Mouse (Mus musculus): ENCODE results near the gene Zscan2.
A peak's percentile ranks its signal among the peaks of the same experiment; 100 is the strongest.

The Zscan2 gene

GRCm38 (mm10) chr7:80843910-80844640, 16.6 kb upstream of the Zscan2 start:
- DNase-seq (ENCODE audit: low spot score), result no peak

GRCm38 (mm10) chr7:80844691-80845090, 16.0 kb upstream of the Zscan2 start:
- no peak for DNase-seq (ENCODE audit: low spot score)

GRCm38 (mm10) chr7:80845621-80846279, 15.0 kb upstream of the Zscan2 start:
- DNase-seq (ENCODE audit: low spot score), result no peak

- no peak for DNase-seq (ENCODE audit: low spot score)
Observed at GRCm38 (mm10) chr7:80846280-80846678, 14.4 kb upstream of the Zscan2 start.

GRCm38 (mm10) chr7:80846709-80847108, 14.0 kb upstream of the Zscan2 start:
- no peak for DNase-seq (ENCODE audit: low spot score)

- DNase-seq (ENCODE audit: low spot score), result no peak
Observed at GRCm38 (mm10) chr7:80849267-80849666, 11.5 kb upstream of the Zscan2 start.

GRCm38 (mm10) chr7:80849710-80850109, 11.0 kb upstream of the Zscan2 start:
- DNase-seq (ENCODE audit: low spot score), result peak; percentile 84

GRCm38 (mm10) chr7:80850520-80850919, 10.2 kb upstream of the Zscan2 start:
- no peak for DNase-seq (ENCODE audit: low spot score)

- no peak for DNase-seq (ENCODE audit: low spot score)
Observed at GRCm38 (mm10) chr7:80853218-80853617, 7.5 kb upstream of the Zscan2 start.

- DNase-seq (ENCODE audit: low spot score), result no peak
Observed at GRCm38 (mm10) chr7:80855316-80855715, 5.4 kb upstream of the Zscan2 start.

GRCm38 (mm10) chr7:80857181-80857580, 3.5 kb upstream of the Zscan2 start:
- DNase-seq (ENCODE audit: low spot score), result peak; percentile 90

GRCm38 (mm10) chr7:80860227-80860626, 493 bp upstream of the Zscan2 start:
- DNase-seq (ENCODE audit: low spot score), result peak; percentile 64

GRCm38 (mm10) chr7:80862475-80862874, 1.8 kb downstream of the Zscan2 start:
- no peak for DNase-seq (ENCODE audit: low spot score)

- no peak for DNase-seq (ENCODE audit: low spot score)
Observed at GRCm38 (mm10) chr7:80863520-80863919, 2.8 kb downstream of the Zscan2 start.

GRCm38 (mm10) chr7:80864151-80864550, 3.4 kb downstream of the Zscan2 start:
- no peak for DNase-seq (ENCODE audit: low spot score)

GRCm38 (mm10) chr7:80864831-80865230, 4.1 kb downstream of the Zscan2 start:
- DNase-seq (ENCODE audit: low spot score), result no peak

- DNase-seq (ENCODE audit: low spot score), result no peak
Observed at GRCm38 (mm10) chr7:80865521-80865920, 4.8 kb downstream of the Zscan2 start.

GRCm38 (mm10) chr7:80866514-80867147, 5.9 kb downstream of the Zscan2 start:
- DNase-seq (ENCODE audit: low spot score), result no peak

GRCm38 (mm10) chr7:80868686-80869085, 8.0 kb downstream of the Zscan2 start:
- no peak for DNase-seq (ENCODE audit: low spot score)

- DNase-seq (ENCODE audit: low spot score), result no peak
Observed at GRCm38 (mm10) chr7:80873038-80873437, 12.3 kb downstream of the Zscan2 start.

- DNase-seq (ENCODE audit: low spot score), result no peak
Observed at GRCm38 (mm10) chr7:80873631-80874030, 12.9 kb downstream of the Zscan2 start.

GRCm38 (mm10) chr7:80875727-80876126, 15.0 kb downstream of the Zscan2 start:
- DNase-seq (ENCODE audit: low spot score), result no peak

GRCm38 (mm10) chr7:80882830-80883505, 22.2 kb downstream of the Zscan2 start:
- DNase-seq (ENCODE audit: low spot score), result peak; percentile 75
